Mouse (Mus musculus) ES-Bruce4 (cell line): Measurements from ENCODE around the gene Aox4.

ENCODE experiments used
- CTCF ChIP-seq: IDR thresholded peaks from one replicate; pipeline ENCODE4 v1.8.1; 2011; ENCODE audit warnings: low read depth, low read length
- EP300 ChIP-seq: IDR thresholded peaks from 2 replicates; pipeline ENCODE4 v1.6.1; 2011; ENCODE audit warnings: low read depth, low read length; ENCODE audit not compliant: insufficient read depth
- POLR2A ChIP-seq: IDR thresholded peaks from one replicate; pipeline ENCODE4 v1.8.1; 2011; ENCODE audit warnings: low read length; ENCODE audit not compliant: insufficient read depth

DNA sequence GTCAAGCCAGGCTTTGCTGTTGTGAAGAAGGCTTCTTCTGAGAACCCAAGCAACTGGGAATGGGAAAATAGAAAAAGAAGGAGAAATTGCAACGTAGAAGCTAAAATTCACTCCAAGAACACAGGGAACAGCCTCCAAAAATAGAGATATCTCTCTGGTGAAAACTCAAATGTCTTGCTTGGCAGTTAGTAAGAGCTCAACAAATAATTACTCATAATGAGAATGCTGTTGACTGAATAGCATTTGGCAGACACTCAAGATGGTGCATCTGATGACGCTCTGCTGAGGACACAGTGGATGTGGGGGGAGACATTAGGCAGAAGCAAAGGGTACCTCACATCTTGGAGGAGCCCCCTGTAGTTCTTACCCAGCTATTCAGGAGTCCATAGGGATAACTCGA lies 77.9 kb downstream of the Aox4 start:
- TF ChIP-seq CTCF (no peak), POLR2A (no peak), EP300 (no peak)
